Mouse (Mus musculus) myocyte (in vitro differentiated cells): Measurements from ENCODE around the gene Safb. TPM values are rescaled to one million over a fixed set of nuclear protein-coding genes. Genes with fewer than 3 reads are reported as not detected.
A peak's percentile ranks its signal among the peaks of the same experiment; 100 is the strongest.

ENCODE experiments used
- H3K27me3 ChIP-seq: one replicate; pipeline ENCODE4 v1.6.1; 2011; ENCODE audit not compliant: control insufficient read depth, insufficient read depth, insufficient read length
- H3K36me3 ChIP-seq: one replicate; pipeline ENCODE4 v1.6.1; 2011; ENCODE audit not compliant: control insufficient read depth, insufficient read depth
- H3K4me2 ChIP-seq: one replicate; pipeline ENCODE4 v1.6.1; 2011; ENCODE audit warnings: low read depth, control low read depth
- H3K4me3 ChIP-seq: one replicate; pipeline ENCODE4 v1.5.1; 2011; ENCODE audit warnings: mild to moderate bottlenecking, control low read depth, moderate library complexity
- H3K79me2 ChIP-seq: one replicate; pipeline ENCODE4 v1.6.1; 2011; ENCODE audit not compliant: control insufficient read depth, insufficient read depth
- H3ac ChIP-seq: one replicate; pipeline ENCODE4 v1.6.1; 2011; ENCODE audit not compliant: control insufficient read depth, insufficient read length
- CEBPB ChIP-seq: IDR thresholded peaks from 2 replicates; pipeline ENCODE4 v1.6.1; 2011; ENCODE audit warnings: mild to moderate bottlenecking, moderate library complexity; ENCODE audit not compliant: poor library complexity, insufficient read depth, severe bottlenecking
- E2F4 ChIP-seq: IDR thresholded peaks from one replicate; pipeline ENCODE4 v1.6.1; 2011; ENCODE audit warnings: mild to moderate bottlenecking, control low read depth, moderate library complexity; ENCODE audit not compliant: insufficient read depth
- MAX ChIP-seq: IDR thresholded peaks from one replicate; pipeline ENCODE4 v1.6.1; 2011; ENCODE audit warnings: low read depth, mild to moderate bottlenecking, control low read depth
- MYOD1 ChIP-seq, 3 experiments: IDR thresholded peaks; one replicate each; pipeline ENCODE4 v1.6.1; 2011; ENCODE audit warnings: control low read depth in 2 of 3, low read depth in 2 of 3, mild to moderate bottlenecking in 2 of 3, moderate library complexity in 1 of 3; ENCODE audit not compliant: insufficient read length in 2 of 3, control insufficient read depth in 1 of 3
- MYOG ChIP-seq, 3 experiments: IDR thresholded peaks; one replicate each; pipeline ENCODE4 v1.6.1; 2011; ENCODE audit warnings: control low read depth in 2 of 3, low read depth in 2 of 3, mild to moderate bottlenecking in 2 of 3; ENCODE audit not compliant: insufficient read length in 2 of 3, control insufficient read depth in 1 of 3, insufficient read depth in 1 of 3
- POLR2A ChIP-seq: IDR thresholded peaks from one replicate; pipeline ENCODE4 v1.6.1; 2011; ENCODE audit warnings: low read depth, mild to moderate bottlenecking, control low read depth, moderate library complexity; ENCODE audit not compliant: insufficient read length
- POLR2AphosphoS2 ChIP-seq: IDR thresholded peaks from one replicate; pipeline ENCODE4 v1.6.1; 2011; ENCODE audit warnings: low read depth, control low read depth; ENCODE audit not compliant: insufficient read length
- REST ChIP-seq: IDR thresholded peaks from one replicate; pipeline ENCODE4 v1.6.1; 2011; ENCODE audit warnings: mild to moderate bottlenecking, control low read depth, moderate library complexity; ENCODE audit not compliant: insufficient read depth, insufficient read length
- SRF ChIP-seq: IDR thresholded peaks from one replicate; pipeline ENCODE4 v1.6.1; 2011; ENCODE audit warnings: low read depth; ENCODE audit not compliant: control insufficient read depth, insufficient read length
- TCF12 ChIP-seq: IDR thresholded peaks from one replicate; pipeline ENCODE4 v1.6.1; 2011; ENCODE audit warnings: mild to moderate bottlenecking, control low read depth; ENCODE audit not compliant: poor library complexity, insufficient read depth, severe bottlenecking
- TCF3 ChIP-seq: IDR thresholded peaks from one replicate; pipeline ENCODE4 v1.6.1; 2011; ENCODE audit warnings: low read depth, control low read depth; ENCODE audit not compliant: insufficient read length
- USF1 ChIP-seq: IDR thresholded peaks from one replicate; pipeline ENCODE4 v1.6.1; 2011; ENCODE audit warnings: low read depth, mild to moderate bottlenecking, control low read depth, moderate library complexity
- polyA plus RNA-seq: library from polyadenylated mRNA; unstranded; fragments of >200 nt; fragmentation: generic; extraction: Trizol; gene quantifications from one replicate; pipeline ENCODE4 v1.2.1, GENCODE M21; 2012; ENCODE audit warnings: missing spikeins

Gene Safb
- polyA plus RNA-seq, 1 experiment, result 58.9 TPM

- Histone ChIP-seq H3K36me3 (peaks cover 46% of the 10 kb centered on the region), H3K4me3 (no peak overlapping the region), H3ac (no peak overlapping the region), H3K27me3 (no peaks in the 10 kb centered on the region), H3K4me2 (no peak overlapping the region), H3K79me2 (no peaks in the 10 kb centered on the region)
- TF ChIP-seq POLR2A (no peak), POLR2AphosphoS2 (peak; percentile 40)
Measured at GRCm38 (mm10) chr17:56567370-56567769, 17.3 kb upstream of the Safb start.

DNA sequence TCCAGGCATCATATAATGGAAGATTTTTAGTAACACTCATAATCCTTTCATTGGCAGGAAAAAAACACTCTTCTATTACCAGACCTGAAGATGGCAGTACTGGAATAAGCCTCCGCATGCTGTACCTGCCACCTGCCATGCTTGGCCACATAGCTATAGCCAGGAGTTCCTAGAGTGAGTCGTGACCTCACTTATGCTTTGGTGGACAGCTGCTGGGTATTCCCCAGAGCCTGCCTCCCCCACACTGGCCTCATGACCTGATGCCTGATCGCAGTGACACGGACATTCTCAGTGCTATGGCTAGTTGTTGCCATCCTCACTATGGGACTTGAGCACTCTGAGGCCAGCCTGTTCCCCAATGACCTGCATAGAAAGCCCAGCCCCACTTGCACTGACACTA, 14.3 kb upstream of the Safb start:
- H3K36me3 ChIP-seq, result peaks cover 49% of the 10 kb centered on the region
- H3ac ChIP-seq, result no peak overlapping the region

GRCm38 (mm10) chr17:56572154-56572553, 12.5 kb upstream of the Safb start:
- no peak for TF ChIP-seq TCF12
- no peak for TF ChIP-seq POLR2AphosphoS2
- no peak for TF ChIP-seq REST
- TF ChIP-seq CEBPB, result no peak
- no peak for TF ChIP-seq MYOG (IDR thresholded peaks at IDR 0.05; ENCODE audit: control insufficient read depth in 1 of 3, insufficient read depth in 1 of 3, insufficient read length in 2 of 3, low read depth in 2 of 3)
- no peak for TF ChIP-seq TCF3
- TF ChIP-seq E2F4, result no peak
- no peak for TF ChIP-seq MYOD1 (IDR thresholded peaks at IDR 0.05; ENCODE audit: control insufficient read depth in 1 of 3, insufficient read length in 2 of 3, low read depth in 2 of 3)
- no peak for TF ChIP-seq SRF
- TF ChIP-seq USF1, result no peak
- no peak for TF ChIP-seq MAX
- no peak for TF ChIP-seq POLR2A
- Histone ChIP-seq H3K4me2 (no peak overlapping the region), H3K4me3 (no peak overlapping the region), H3K36me3 (peaks cover 51% of the 10 kb centered on the region), H3ac (no peak overlapping the region), H3K79me2 (no peaks in the 10 kb centered on the region), H3K27me3 (no peaks in the 10 kb centered on the region)

More for the DNA sequence above, 14.3 kb upstream of the Safb start:
- TF ChIP-seq MYOG (IDR thresholded peaks at IDR 0.05; ENCODE audit: control insufficient read depth in 1 of 3, insufficient read depth in 1 of 3, insufficient read length in 2 of 3, low read depth in 2 of 3) (peak in 1 of 3 experiments; percentile 80), POLR2A (no peak), MYOD1 (IDR thresholded peaks at IDR 0.05; ENCODE audit: control insufficient read depth in 1 of 3, insufficient read length in 2 of 3, low read depth in 2 of 3) (peak in 2 of 3 experiments; percentile 28 to 70)
- Histone ChIP-seq H3K4me3 (no peak overlapping the region), H3K27me3 (no peaks in the 10 kb centered on the region), H3K4me2 (no peak overlapping the region), H3K79me2 (no peaks in the 10 kb centered on the region)

DNA sequence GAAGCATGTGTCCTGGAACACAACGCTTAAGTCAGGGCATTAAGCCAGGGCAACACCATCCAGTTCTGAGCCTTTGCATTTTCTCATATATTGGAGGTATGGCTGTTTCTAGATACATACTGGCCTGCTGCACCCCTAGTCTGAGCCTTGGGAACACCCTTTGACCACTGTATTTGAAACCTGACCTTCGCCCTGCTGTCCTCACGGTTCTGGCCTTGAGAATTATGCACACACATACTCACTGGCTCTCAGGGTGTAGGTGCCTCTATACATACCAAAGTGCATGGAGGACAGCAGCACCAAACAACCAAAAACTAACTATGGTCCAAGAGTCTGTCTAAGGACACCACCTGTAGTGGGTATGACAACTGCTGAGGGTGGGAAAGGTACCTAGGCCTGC, 11.7 kb upstream of the Safb start:
- Histone ChIP-seq H3K27me3 (no peaks in the 10 kb centered on the region), H3K79me2 (peaks cover 5% of the 10 kb centered on the region), H3K4me3 (no peak overlapping the region), H3K36me3 (peaks cover 48% of the 10 kb centered on the region), H3K4me2 (no peak overlapping the region), H3ac (no peak overlapping the region)
- TF ChIP-seq TCF3 (no peak), POLR2AphosphoS2 (no peak)

DNA sequence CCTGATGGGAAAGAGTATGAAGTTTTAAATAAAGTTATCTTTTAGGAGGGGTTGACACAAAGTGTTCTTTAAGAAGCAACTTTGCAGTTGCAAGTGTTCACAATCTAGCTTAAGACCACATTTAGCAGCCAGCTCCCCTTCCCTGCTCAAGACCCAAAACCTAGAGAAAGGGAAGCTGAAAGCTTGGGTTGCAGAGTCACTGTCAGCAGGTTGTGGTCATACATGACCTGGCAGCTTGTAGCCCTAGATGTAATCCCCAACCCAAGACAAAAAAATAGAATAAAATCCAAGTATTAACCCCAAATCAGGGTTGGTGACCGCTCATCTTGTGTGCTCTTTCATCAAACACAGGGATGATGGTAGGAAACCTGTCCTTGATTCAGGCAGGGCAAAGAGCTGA, 1.6 kb upstream of the Safb start:
- Histone ChIP-seq H3K4me3 (peak overlapping the region; percentile 97), H3K4me2 (peak overlapping the region; percentile 93), H3K36me3 (peaks cover 42% of the 10 kb centered on the region), H3K27me3 (no peaks in the 10 kb centered on the region), H3ac (peak overlapping the region; percentile 85), H3K79me2 (peaks cover 86% of the 10 kb centered on the region)
- TF ChIP-seq CEBPB (no peak), POLR2A (no peak), TCF3 (no peak), E2F4 (no peak), MYOD1 (IDR thresholded peaks at IDR 0.05; ENCODE audit: control insufficient read depth in 1 of 3, insufficient read length in 2 of 3, low read depth in 2 of 3) (no peak), SRF (no peak), REST (no peak), USF1 (no peak), MAX (no peak), TCF12 (no peak), MYOG (IDR thresholded peaks at IDR 0.05; ENCODE audit: control insufficient read depth in 1 of 3, insufficient read depth in 1 of 3, insufficient read length in 2 of 3, low read depth in 2 of 3) (no peak), POLR2AphosphoS2 (no peak)
